Mouse (Mus musculus): ENCODE measurements around the gene 5730409E04Rik.

Gene 5730409E04Rik

GRCm38 (mm10) chr4:126637446-126637845 is 27.8 kb downstream of the 5730409E04Rik start:
- DNase-seq (ENCODE audit: low spot score in 2 of 2), result no peak

- DNase-seq (ENCODE audit: low spot score in 2 of 2), result no peak
These were observed 29.7 kb downstream of the 5730409E04Rik start for GRCm38 (mm10) chr4:126639339-126639738.

GRCm38 (mm10) chr4:126641901-126642300 is 32.3 kb downstream of the 5730409E04Rik start:
- no peak for DNase-seq (ENCODE audit: low spot score in 2 of 2)

GRCm38 (mm10) chr4:126643815-126644214 is 34.2 kb downstream of the 5730409E04Rik start:
- DNase-seq (ENCODE audit: low spot score in 2 of 2), result no peak

- DNase-seq (ENCODE audit: low spot score in 2 of 2), result no peak
These were observed 34.8 kb downstream of the 5730409E04Rik start for GRCm38 (mm10) chr4:126644333-126644963.

GRCm38 (mm10) chr4:126647996-126648910 is 38.6 kb downstream of the 5730409E04Rik start:
- DNase-seq (ENCODE audit: low spot score in 2 of 2), result no peak

GRCm38 (mm10) chr4:126653148-126653547 is 43.5 kb downstream of the 5730409E04Rik start:
- DNase-seq (ENCODE audit: low spot score in 2 of 2), result no peak

GRCm38 (mm10) chr4:126655356-126655755 is 45.7 kb downstream of the 5730409E04Rik start:
- no peak for DNase-seq (ENCODE audit: low spot score in 2 of 2)

GRCm38 (mm10) chr4:126661249-126661648 is 51.6 kb downstream of the 5730409E04Rik start:
- DNase-seq (ENCODE audit: low spot score in 2 of 2), result no peak

Measured in spleen, postnatal 36 days (tissue).